Mouse (Mus musculus) embryonic facial prominence, embryonic 14.5 days (tissue): Measurements from ENCODE around the gene Hcar1. TPM values are rescaled to one million over a fixed set of nuclear protein-coding genes. Genes with fewer than 3 reads are reported as not detected.

Experiments
- ATAC-seq: fragments of 200-750 bp; cut with Nextera tagmentation; 2 replicates; pipeline ENCODE4 v1.8.0; 2017; ENCODE audit warnings: low read depth, moderate number of reproducible peaks, moderate TSS enrichment
- DNase-seq: peaks from one replicate; pipeline ENCODE4 v3.0.0-alpha.2; 2015; ENCODE audit warnings: low spot score
- H3K27ac ChIP-seq: fragments of 300-500 bp; sonication (generic); replicated peaks from 2 replicates; pipeline ENCODE4 v1.5.1; 2014; ENCODE audit warnings: low read depth, mild to moderate bottlenecking, low read length, moderate library complexity
- H3K27me3 ChIP-seq: fragments of 300-500 bp; sonication (generic); replicated peaks from 2 replicates; pipeline ENCODE4 v1.6.1; 2014; ENCODE audit warnings: low read length; ENCODE audit not compliant: control insufficient read depth, insufficient read depth
- H3K36me3 ChIP-seq: fragments of 300-500 bp; sonication (generic); 2 replicates; pipeline ENCODE4 v1.6.1; 2014; ENCODE audit warnings: low read length, mixed read lengths; ENCODE audit not compliant: control insufficient read depth, insufficient read depth
- H3K4me1 ChIP-seq: fragments of 300-500 bp; sonication (generic); 2 replicates; pipeline ENCODE4 v1.6.1; 2014; ENCODE audit warnings: antibody characterized with exemption, low read length; ENCODE audit not compliant: control insufficient read depth, insufficient read depth
- H3K4me2 ChIP-seq: fragments of 300-500 bp; sonication (generic); 2 replicates; pipeline ENCODE4 v1.6.1; 2014; ENCODE audit warnings: low read depth, mild to moderate bottlenecking, low read length, moderate library complexity, mixed read lengths
- H3K4me3 ChIP-seq: fragments of 300-500 bp; sonication (generic); 2 replicates; pipeline ENCODE4 v1.5.1; 2014; ENCODE audit warnings: low read depth, mild to moderate bottlenecking, low read length
- H3K9ac ChIP-seq: fragments of 300-500 bp; sonication (generic); 2 replicates; pipeline ENCODE4 v1.6.1; 2014; ENCODE audit warnings: low read depth, mild to moderate bottlenecking, low read length, moderate library complexity, mixed read lengths
- H3K9me3 ChIP-seq: fragments of 300-500 bp; sonication (generic); 2 replicates; pipeline ENCODE4 v1.6.1; 2016; ENCODE audit warnings: low read length; ENCODE audit not compliant: control insufficient read depth
- WGBS: fragments of 180-500 bp; shearing (Covaris S2); extraction: QIAGEN DNeasy Blood & Tissue Kit; methylation state at CpG from one replicate; pipeline ENCODE4 v1.1.7; 2014; 5-methylcytosine and 5-hydroxymethylcytosine counted together
- polyA plus RNA-seq: library from polyadenylated mRNA; unstranded; fragments of >200 nt; fragmentation: Nextera tagmentation; extraction: Ambion mirVana; gene quantifications from 2 replicates; pipeline ENCODE4 v1.2.1, GENCODE M21; 2014

The Hcar1 gene
- polyA plus RNA-seq, 1 experiment from 2014 or later: 2.3 TPM

- WGBS: 79% methylated on average over 3 of the region's 3 CpGs
- no peak overlapping the region for H3K9ac ChIP-seq
- no peak for DNase-seq
Measured at GRCm38 (mm10) chr5:123834836-123835235, 45.0 kb downstream of the Hcar1 start.

GRCm38 (mm10) chr5:123832309-123832708, 47.5 kb downstream of the Hcar1 start:
- Histone ChIP-seq H3K4me1 (no peaks in the 10 kb centered on the region), H3K9ac (no peak overlapping the region), H3K27ac (no peak overlapping the region), H3K36me3 (no peaks in the 10 kb centered on the region), H3K4me3 (no peak overlapping the region), H3K4me2 (no peak overlapping the region), H3K9me3 (no peaks in the 10 kb centered on the region), H3K27me3 (no peaks in the 10 kb centered on the region)
- 91% methylated on average over 7 of the region's 7 CpGs for WGBS
- no peak for DNase-seq
- ATAC-seq: no peak

More at GRCm38 (mm10) chr5:123834836-123835235, 45.0 kb downstream of the Hcar1 start:
- H3K36me3 ChIP-seq: no peaks in the 10 kb centered on the region
- no peak for ATAC-seq
- no peak overlapping the region for H3K4me3 ChIP-seq
- H3K4me2 ChIP-seq: no peak overlapping the region
- no peak overlapping the region for H3K27ac ChIP-seq
- no peaks in the 10 kb centered on the region for H3K4me1 ChIP-seq
- H3K9me3 ChIP-seq: no peaks in the 10 kb centered on the region
- no peaks in the 10 kb centered on the region for H3K27me3 ChIP-seq

DNA sequence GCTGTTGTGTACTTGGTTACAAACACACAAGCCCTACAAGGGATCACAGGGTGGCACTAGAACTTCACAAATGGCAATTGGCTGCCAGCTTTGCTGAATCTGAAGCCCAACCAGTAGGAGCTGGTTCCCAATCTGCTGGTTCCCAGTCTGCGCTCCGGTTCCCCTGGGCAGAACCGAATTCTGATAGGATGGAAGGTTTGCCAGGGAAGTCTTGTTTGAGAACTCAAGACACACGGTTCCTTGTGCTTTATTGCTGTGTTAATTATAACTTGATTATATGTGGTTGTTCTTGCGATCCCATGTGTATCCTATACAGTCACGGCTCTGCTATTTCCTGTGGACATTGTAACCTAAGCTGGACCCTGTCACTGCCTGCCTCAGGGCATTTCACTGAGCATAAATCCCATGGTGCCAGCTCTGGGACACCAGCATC, 52.1 kb downstream of the Hcar1 start:
- WGBS: 47% methylated on average over 6 of the region's 6 CpGs
- DNase-seq: peak; percentile 61

More for the DNA sequence above, 52.1 kb downstream of the Hcar1 start:
- Histone ChIP-seq H3K4me3 (no peak overlapping the region), H3K27ac (no peak overlapping the region), H3K36me3 (0 out of 2 replicates have a peak, but pooled peaks cover 4% of the 10 kb centered on the region), H3K9me3 (no peaks in the 10 kb centered on the region), H3K4me2 (peak overlapping the region; percentile 26; the same call in 1 of the 2 replicates), H3K27me3 (no peaks in the 10 kb centered on the region), H3K4me1 (no peaks in the 10 kb centered on the region), H3K9ac (no peak overlapping the region; the same call in 1 of the 2 replicates)
- 0 out of 2 replicates have a peak, but pooled peaks have one; percentile 50 for ATAC-seq

Other genes with a start within 250 kb of the Hcar1 start
- 31.1 and 33.4 TPM in 2 replicates for gene Clip1, start 195.4 kb downstream of the Hcar1 start, polyA plus RNA-seq
- gene Zcchc8, start 158.9 kb downstream of the Hcar1 start, polyA plus RNA-seq: 64.8 and 68.3 TPM in 2 replicates
- 99.5 and 106 TPM in 2 replicates for gene Rsrc2, start 130.6 kb downstream of the Hcar1 start, polyA plus RNA-seq
- gene Kntc1, start 130.3 kb downstream of the Hcar1 start, polyA plus RNA-seq: 24.1 and 26.0 TPM in 2 replicates
- gene Hcar2, start 14.5 kb downstream of the Hcar1 start, polyA plus RNA-seq: 1.6 and 1.8 TPM in 2 replicates
- gene Denr, start 27.2 kb upstream of the Hcar1 start, polyA plus RNA-seq: 107 and 109 TPM in 2 replicates
- 0.67 and 0.68 TPM in 2 replicates for gene Gm43518, start 47.4 kb upstream of the Hcar1 start, polyA plus RNA-seq
- 4.6 and 6.4 TPM in 2 replicates for gene Ccdc62, start 50.7 kb upstream of the Hcar1 start, polyA plus RNA-seq
- 7.5 and 8.4 TPM in 2 replicates for gene Hip1r, start 93.6 kb upstream of the Hcar1 start, polyA plus RNA-seq
- gene Vps37b, start 152.2 kb upstream of the Hcar1 start, polyA plus RNA-seq: 30.4 and 31.7 TPM in 2 replicates
- 2.1 and 2.3 TPM in 2 replicates for gene Abcb9, start 215.8 kb upstream of the Hcar1 start, polyA plus RNA-seq
- 14.3 and 16.1 TPM in 2 replicates for gene Ogfod2, start 232.3 kb upstream of the Hcar1 start, polyA plus RNA-seq
- 76.5 and 77.5 TPM in 2 replicates for gene Arl6ip4, start 236.1 kb upstream of the Hcar1 start, polyA plus RNA-seq